Mouse (Mus musculus) urinary bladder, adult 18-20 months (tissue): Measurements from ENCODE around the gene Zdhhc19.
"Not testable (repeated sequence)": the region's sequence is repeated elsewhere in the genome, so short reads cannot be mapped to it uniquely, and the experiment has no call there.

Experiments
- DNase-seq, 2 experiments: peaks; one replicate each; pipeline ENCODE4 v3.0.0; 2022; ENCODE audit warnings: low spot score in 2 of 2, mixed read lengths in 2 of 2

Zdhhc19 gene

DNA sequence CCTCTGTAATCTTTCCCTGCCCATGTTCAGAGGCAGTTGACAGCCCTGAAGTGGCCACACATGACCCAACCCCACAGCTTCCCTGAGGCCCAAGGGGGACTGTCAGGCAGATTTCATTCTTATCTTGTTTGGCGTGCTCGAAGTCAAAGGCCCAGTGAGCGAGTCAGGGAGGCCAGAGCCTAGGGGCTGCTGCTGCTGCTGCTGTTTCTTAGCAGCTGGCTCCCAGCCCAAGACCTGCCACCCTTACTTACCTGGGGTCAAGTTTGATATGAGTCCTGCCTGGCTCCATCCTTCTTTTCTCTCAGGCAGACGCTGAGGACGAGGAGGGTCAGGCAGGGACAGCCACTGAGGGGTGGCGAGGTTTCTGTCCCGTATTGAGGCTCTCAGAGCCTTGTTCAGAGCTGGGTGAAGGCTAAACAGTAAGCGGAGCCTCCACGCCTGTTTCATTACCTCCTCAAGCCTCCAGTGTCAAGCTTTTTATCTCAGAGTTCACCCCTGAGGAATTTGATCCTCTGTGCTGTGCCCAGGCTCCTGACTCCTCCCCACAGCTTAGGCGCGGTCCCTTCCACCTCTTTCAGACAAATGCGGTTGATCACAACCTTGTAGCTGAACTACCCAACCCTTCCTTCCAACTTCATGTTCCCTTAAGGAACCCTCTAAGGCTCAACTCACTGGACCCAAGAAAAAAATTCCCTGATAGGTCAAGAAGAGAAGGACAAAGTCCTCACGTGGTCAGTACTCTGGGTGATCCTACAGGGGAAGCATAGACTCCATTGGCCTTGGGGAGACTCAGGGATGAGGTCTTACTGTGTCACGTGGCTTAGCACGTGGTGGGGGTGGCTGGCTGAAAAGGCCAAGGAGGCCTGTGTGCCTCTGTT, 8.6 kb upstream of the Zdhhc19 start, which contains the start of gene Slc51a:
Gene Slc51a (minus strand): TSS at position 646 of the 878 bp plus-strand sequence.
- no peak for DNase-seq

DNA sequence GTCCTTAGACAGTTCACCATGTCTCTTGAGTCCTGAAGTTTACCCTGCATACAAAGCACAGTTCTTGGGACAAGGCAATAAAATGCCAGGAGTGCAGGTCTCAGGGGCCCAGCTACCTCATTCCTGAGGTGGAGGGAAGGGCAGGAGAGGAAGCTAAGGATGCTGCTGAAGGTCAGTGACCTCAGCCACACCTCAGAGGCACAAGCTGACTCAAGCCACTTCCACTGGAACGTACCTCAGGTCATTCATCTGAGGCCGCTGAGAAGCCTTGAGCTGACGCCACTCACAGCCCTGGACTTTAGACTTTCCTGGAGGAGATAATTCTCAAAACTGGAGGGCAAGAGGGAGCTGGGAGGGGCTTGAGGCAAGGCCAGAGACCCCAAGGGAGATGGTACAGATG, 7.1 kb upstream of the Zdhhc19 start:
- DNase-seq = no peak

DNA sequence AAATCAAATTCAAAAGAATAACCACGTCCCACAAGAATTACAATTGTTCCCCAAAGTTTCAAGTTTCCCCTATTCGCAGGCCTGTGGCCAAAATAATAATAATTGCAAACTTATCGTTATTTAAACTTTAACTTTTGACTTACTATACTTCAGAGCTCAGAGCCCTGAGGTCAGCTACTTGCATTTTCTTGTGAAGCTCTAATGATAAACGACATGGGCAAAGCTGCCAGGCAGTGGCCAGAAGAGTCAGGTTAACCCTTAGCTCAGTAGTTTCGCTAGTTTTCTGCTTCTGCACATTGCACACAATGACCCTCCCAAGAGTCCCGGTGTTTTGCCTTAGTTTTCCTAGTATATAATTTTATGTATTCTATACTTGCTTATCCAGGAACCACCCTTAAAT, 1.7 kb upstream of the Zdhhc19 start:
- DNase-seq = not testable (repeated sequence)

DNA sequence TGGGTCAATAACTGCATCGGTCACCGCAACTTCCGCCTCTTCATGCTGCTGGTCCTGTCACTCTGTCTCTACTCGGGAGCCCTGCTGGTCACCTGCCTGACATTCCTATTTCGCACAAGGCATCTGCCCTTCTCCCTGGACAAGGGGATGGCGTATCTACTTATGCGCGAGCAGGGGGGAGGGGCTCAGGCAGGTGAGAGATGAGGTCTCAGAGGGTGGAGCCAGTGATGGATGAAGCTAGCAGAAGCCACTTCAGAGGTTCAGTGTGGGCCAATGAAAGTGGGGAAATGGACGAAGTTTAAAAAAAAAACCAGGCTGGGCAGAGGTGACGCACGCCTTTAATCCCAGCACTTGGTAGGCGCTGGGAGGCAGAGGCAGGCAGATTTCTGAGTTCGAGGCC, 2.9 kb downstream of the Zdhhc19 start:
- no peak for DNase-seq

DNA sequence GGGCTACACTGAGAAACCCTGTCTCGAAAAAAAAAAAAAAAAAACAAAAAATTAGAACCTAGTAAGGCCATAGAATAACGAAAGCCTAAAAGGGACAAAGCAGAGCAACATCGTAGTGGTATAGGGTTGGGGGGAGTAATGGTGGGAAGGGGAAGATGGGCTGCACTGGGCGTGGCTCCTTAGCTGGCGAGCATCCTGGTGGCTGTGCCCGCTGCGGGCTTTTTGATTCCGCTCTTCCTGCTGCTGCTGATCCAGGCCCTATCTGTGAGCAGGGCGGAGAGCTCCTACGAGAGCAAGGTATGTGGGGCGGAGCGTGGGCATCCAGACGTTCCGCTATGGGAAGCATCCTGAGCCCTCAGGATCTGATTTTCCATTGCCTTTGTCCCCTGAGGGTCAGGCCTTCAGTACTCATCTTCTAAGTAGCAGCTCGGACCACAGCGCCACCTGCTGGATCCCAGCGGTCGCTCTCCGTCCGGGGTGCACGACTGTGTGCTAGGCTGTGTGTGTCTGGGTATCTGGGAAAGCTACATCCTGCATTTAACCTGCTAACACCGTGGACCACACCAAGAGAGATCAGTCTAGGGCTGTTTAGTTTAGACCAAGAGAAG, 3.5 kb downstream of the Zdhhc19 start:
- peak; percentile 58 to 85 for DNase-seq

DNA sequence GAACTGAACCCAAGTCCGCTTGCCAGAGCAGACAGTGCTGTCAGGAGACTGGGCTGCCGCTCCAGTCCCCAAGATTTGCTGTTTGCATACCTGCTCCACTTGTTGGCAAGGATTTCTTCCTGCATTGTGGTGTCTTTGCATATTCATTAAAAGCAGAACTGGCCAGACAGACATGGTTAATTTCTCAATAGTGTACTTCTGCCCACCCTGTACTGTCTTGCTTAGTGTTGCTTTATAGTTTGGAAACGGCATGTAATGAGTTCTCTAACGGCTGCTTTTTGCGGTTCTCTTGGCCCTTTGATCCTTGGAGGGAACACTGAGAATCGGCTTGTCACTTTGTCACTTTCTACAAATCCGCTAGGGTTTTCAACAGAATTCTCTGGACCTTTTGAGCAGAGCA, 5.4 kb downstream of the Zdhhc19 start:
- DNase-seq = no peak

DNA sequence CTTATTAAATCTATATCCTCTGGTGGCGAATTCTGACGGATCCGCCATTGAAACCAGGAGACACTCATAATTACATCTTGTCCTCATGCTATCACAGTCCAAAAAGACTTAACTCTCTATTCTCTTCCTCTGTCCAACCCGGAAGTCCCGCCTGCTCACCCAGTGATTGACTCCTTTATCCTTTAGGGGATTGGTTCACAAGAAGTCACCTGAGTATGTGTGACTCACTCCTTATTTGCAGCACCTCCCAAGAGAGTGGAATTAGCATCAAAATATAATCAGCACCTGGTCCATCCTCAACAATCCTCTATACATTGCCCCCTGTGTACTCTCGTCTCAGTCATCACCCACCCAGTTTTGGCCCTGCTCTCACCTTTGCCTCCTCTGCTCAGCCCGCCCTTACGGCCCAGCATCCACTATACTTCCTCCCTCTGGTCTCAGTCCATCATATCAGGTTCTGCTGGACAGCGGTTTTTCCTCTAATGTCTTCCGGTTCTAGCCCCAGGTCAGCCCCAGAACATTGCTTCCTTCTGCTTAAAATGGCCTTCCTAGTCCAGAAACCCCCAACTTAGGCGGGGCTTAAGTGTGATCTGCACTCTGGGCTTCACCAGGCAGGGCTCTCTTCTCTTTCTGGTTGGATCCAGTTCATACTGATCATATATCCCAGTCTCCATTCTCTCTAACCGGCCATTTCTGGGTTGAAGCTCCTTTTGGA, 6.7 kb downstream of the Zdhhc19 start:
- no peak for DNase-seq

DNA sequence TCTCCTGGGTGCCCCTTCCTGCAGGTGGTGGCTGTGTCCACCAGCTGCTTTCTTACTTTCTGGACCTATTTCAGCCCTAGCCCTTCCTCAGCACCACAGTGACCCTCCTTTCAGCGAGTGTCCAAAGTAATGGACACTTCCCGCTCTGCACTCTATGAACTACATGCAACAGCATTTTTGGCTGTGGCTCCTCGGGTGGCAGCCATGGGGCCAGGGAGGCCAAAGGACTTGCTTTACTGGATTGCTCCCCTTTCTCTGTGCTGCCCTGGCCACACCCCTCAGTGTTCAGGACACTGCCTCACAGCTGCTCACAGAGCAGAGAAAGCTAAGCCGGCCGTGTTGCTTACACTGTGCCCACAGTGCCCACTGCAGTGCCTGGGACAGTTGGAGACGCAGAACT, 7.6 kb downstream of the Zdhhc19 start:
- no peak for DNase-seq

DNA sequence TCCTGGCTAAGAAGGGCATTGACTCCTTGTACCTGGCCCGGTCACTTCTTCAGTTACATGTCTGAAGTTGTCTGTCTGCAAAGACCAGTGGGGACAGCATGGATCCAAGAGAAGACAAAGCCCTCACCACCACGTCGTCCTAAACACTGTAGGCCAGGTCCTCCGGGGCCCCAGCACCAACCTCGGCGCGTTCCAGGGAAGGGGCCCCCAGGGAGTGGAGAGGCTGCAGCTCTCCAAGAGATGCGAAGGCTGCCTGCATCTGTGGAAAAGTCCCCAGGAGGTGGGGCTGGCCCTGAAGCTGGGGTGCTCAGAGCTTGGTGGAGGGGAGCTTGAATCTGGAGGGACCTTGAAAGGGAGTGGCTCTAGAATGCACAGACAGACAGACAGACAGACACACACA, 10.2 kb downstream of the Zdhhc19 start:
- no peak for DNase-seq

DNA sequence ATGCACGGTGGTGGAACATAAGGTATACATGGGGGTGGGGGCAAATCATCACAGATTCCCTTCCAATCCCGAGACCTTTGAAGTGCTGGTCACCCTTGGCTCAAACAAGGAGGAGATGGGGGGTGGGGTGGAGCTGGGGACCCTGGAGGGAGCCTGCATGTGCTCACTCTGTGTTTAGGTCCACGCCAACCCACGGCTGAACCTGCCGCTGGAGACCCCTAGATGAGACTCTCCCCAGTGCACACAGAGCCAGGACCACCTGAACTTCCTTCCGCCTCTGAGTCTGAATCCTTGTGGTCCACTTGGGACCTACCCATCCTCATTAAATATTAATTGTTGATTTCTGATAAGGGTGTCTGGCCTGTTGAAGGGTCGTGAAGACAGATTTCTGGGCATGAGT, 10.8 kb downstream of the Zdhhc19 start:
- DNase-seq = no peak

DNA sequence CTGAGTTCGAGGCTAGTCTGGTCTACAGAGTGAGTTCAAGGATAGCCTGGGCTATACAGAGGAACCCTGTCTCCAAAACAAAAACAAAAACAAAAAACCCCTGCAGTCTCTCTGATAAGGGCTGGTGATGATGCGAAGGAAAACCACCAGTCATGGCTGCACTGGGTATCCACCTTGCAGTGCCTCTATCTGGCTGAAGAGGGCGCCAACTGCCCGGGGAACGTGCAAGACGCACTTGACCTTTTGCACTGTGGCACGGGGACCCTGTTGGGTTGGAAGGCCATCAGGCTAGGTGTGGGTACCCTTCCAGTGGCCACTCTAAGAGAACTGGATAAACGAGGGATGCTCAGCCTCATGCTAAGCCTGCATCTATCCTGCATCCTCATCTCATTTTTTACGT, 11.3 kb downstream of the Zdhhc19 start:
- DNase-seq = peak in 1 of 2 experiments; percentile 44

DNA sequence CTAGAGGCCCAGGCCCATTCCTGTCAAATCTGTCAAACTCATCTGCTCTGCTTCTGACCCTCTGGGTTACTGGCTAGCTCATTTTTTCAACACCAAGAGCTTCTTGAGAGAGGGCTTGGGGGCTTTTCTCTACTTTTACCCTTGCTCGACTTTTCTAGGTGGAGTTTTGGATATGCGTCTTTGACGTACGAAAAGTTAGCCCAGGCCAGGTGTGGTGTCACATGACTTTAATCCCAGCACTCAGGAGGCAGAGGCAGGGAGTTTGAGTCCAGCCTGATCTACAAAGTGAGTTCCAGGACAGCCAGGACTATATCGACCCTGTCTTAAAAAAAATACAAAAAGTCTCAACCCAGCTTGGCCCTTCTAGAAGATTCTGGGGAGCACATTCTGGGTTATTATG, 12.0 kb downstream of the Zdhhc19 start:
- DNase-seq = no peak

DNA sequence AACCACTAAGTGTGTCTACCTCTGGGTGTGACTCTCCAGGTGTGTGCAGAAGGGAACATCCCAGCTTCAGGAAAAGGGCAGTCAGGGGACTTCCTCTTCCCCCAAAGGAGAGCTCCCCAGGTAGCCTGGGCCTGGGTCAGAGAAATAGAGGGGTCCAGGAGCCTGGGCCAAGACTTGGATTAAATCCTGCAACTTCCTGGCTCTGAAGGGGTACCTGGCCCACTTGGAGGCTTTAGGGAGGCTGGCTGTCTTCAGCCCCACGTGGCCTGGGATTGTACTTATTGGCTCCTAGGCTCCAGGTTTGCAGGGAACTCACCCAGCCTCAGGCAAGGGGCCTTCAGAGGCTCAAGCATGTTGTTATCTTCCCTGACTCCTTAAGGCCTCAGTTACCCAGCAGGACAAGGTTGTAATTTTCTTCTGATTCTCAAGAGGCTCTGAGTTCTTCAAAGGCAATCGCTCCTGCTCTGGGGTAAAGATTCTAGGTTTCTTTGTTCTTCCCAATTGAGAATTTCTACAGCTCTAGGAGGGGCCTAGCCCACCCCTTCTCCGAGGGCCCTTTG, 12.5 kb downstream of the Zdhhc19 start:
- DNase-seq = no peak

DNA sequence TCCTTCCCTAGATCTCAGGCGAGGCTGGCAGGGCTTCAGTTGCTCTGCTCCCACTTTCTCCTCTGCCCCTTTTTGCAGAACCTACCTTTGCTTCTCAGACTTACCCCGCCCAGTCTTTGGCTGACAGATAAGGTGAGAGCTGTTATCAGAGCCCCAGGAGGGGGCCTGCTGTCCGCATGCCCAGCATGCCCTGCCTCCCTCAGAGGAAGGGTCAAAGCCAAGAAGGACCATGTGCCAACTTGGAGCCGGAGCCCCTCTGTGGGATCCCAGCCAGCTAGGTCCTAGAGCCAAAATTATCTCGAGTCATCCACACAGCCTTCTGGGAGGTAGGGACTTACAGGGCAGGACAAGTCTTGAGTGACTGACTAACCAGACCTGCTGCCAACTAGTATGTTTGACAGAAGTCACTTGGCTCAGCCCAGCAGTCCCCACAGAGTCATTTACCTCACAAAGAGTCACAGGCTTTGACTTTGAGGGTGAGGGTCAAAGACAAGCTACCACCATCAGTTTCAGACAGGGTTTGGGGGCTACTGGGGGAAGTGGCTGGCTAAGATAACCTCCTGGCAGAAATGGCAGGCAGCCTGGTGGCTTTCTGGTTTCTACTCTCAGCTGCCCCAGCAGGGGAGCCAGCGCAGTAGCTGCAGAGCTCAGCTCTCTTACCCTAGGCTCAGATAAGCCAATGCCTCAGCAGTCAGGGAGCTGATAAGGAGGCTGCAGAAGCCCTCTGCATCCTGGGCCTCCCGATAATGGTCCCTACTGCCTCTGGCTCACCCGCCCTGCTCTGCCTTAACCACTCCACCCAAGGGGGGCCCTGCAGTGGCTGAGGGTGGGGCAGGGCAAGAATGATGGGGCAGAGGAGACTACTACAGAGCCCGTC, 13.2 kb downstream of the Zdhhc19 start:
- DNase-seq = peak in 1 of 2 experiments; percentile 36

DNA sequence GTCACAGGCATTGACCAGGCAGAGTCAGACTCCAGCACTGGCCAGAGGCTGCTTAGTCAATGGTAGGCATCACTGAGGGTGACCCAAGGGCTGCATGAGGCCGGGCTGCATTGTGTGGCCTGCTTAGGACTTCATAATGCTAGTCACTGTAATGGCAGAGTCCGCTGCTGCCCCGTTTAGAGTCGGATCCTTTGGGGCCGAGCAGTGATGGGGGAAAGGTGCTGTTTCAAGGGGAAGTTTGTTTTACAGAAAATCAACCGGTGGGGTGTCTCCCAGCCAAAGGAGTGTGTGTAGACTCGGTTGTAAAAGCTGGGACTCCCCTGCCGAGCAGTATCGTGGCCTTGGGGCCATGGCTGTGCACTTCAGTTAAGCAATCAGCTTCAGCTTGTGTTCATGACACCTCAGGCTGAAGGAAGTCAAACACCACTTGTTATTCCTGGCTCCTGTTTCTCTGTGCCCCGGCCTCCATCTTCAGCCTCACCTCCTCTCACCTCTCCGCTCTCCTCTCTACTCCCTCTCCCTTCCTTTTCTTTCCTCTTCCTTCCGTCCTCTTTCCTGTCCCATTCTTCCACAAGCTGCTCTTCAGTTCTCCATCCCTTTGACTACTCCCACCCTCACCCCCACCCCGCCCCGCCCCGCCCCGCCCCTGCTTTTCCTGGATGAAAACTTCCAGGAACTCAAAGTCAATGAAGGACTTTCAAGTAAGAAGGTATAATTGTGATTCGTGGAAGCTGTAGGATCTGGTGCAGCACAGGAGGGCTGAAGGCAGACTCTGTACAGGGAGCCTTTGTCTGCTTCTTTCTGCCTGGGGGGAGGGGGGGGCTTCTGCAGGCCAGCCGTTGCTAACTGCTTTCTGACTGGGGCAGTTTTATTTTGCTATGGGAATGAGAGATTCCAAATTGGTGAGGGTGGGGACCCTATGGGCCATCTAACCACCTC, 14.6 kb downstream of the Zdhhc19 start:
- no peak for DNase-seq

DNA sequence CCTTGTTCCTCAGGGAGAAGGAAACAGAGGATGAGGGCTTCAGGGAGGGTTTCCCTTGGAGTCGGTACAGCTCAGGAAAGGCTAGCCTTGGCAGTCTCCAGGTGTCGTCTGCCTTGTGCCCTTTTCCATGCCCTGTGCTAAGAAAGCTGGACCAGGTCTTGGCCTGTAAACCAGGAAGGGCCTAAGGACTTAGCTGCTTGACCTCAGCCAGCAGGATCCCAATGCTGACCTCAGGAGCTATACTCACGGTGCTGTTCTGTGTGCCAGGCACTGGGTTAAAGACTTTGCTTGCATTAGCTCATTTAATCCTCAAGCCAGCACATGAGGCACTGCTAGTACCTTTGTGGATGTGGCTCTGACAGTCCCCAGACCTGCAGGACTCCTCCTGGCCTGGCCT, 15.3 kb downstream of the Zdhhc19 start:
- no peak for DNase-seq

DNA sequence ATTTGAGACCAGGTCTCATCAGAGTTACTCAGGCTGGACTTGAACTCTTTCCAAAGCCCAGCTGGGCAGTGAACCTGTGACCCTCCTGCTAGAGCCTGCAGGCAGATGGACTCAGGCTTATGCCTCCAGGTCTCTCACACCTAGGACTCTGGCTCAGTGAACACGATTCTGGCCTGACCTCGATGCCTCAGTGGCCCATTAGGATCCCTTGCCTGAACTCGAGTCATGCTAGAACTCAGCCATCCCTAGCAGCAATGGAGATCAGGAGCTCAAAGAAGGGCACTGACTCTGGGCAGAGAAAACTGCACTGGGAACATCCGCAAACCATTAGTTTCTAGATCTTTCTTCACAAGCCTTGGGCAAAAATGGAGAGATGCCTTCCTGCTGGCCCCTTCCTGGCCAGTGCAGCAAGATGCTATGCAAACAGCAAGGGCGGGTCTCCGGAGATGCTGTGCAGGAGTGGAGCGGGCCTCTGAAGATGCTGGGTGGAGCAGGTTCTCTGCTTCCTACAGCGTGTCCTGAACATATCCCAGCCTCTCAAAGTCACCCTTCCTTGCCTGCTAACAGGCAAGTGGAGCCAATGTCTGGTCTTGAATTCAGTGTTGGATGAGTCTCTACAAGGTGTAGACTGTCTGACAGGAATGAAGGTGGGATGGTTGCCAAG, 15.9 kb downstream of the Zdhhc19 start:
- no peak for DNase-seq

DNA sequence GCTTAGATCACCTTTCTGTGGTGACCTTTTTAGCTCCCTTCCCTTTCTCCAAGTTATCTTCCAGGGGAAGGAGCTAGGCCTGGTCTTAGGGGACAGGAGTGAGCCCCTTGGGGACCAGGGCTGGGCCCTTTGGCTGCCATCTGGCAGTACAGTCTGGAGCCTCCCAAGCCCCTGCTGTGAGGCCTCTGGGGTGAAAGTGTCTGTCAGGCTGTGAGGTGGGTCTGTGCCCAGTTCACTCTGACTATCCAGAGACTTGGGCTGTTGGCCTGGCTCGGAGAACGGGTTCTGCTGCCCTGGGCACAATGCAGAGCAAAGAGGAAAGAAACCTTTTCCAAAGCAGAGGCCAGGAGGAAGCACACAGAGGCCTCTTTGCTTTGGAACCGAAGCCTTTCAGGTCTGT, 16.9 kb downstream of the Zdhhc19 start:
- no peak for DNase-seq

DNA sequence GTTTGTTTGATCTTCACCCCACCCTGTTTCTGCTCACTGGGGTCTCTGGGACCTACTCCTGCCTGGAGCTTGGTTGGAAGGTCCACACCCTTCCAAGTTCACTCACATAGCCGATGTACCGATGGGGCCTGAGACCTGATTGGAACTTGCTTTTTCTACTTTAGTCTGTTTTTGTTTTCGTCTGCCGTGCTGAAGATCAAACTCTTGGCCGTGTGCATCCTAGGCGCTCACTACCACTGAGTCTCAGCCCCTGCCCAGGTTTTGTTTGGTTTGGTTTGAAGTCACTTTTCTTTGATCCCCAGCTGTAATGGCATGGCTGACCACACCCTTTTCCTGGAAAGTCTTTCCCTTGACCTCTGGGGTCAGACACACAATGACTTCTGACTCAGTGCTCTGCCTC, 17.3 kb downstream of the Zdhhc19 start:
- DNase-seq = no peak

DNA sequence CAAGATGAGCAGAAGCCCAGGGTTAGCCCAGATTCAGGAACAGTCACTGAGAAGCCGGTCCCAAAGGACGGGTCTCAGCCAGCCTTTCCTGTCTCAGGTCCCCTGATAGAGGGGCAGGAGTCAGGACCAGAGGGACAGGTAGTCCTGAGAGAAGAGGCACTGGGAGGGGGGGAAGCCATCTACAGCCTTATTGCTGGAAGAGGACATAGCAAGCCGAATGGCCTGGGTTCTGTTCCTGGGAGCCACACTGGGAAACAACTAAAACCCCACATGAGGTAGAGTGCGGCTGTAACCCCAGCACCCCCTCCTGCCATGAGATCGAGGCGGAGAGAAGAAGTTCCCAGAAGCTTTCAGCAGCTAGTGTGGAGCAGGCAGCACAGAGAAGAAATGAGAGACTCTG, 17.9 kb downstream of the Zdhhc19 start:
- no peak for DNase-seq
